Mouse (Mus musculus): ENCODE results near the gene Rptor. TPM values are rescaled to one million over a fixed set of nuclear protein-coding genes. Genes with fewer than 3 reads are reported as not detected.

The Rptor gene
- polyA plus RNA-seq, 1 experiment from 2014 or later = 13.2 TPM

DNA sequence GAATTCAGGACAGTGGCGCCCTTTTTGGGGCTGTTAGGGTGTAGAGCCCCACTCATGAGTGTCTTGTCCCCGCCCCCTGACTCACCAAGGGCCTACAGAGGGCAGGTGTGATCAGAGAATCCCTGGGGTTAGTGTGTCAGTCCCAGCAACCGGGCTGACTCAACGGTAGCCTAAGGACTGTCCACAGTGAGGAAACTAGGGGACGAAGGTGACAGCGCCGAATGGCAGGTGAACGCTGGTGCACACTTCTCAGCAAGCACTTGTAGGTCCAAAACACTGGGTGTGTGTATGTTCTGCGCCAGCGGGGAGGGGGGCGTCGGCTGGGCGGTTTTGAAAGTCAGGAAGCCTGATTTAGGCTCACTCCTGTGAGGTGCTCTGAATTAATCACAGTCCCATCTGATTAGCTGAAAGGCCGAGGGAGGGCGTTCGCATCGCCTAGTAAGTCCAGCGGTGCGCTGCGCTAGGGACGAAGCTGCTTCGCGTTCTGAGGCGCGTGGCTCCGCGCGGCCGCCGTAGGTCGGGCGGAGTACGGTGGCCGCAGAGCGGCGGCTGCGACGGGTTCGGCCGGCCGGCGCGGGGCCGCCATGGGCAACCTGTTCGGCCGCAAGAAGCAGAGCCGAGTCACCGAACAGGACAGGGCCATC is 310.7 kb downstream of the Rptor start, which contains the start of gene Chmp6:
TSS of gene Chmp6 (plus strand) at position 151 of the 644 bp plus-strand sequence.
- H3K36me3 ChIP-seq (ENCODE audit: control insufficient read depth, insufficient read depth, low read length) = peaks cover 21% of the 10 kb centered on the region
- H3K27me3 ChIP-seq (replicated peaks; ENCODE audit: control insufficient read depth, insufficient read depth, low read length) = no peaks in the 10 kb centered on the region
- peak within 1 kb of the TSS; percentile 89 for H3K9ac ChIP-seq (ENCODE audit: low read depth, low read length)
- peak within 1 kb of the TSS; percentile 85 for H3K4me3 ChIP-seq (ENCODE audit: low read depth, low read length)
- H3K4me2 ChIP-seq = peak within 1 kb of the TSS; percentile 98
- peak; percentile 87 for DNase-seq (ENCODE audit: low spot score)
- H3K9me3 ChIP-seq (ENCODE audit: control insufficient read depth, low read length) = no peaks in the 10 kb centered on the region
- peak; percentile 63 for ATAC-seq (replicated peaks; ENCODE audit: low FRiP score)
- peak within 1 kb of the TSS; percentile 66 for H3K27ac ChIP-seq (ENCODE audit: low read depth, low read length)
- WGBS = 1% methylated on average over 48 of the region's 48 CpGs
- peaks cover 34% of the 10 kb centered on the region for H3K4me1 ChIP-seq (replicated peaks; ENCODE audit: control insufficient read depth, insufficient read depth, low read length)

DNA sequence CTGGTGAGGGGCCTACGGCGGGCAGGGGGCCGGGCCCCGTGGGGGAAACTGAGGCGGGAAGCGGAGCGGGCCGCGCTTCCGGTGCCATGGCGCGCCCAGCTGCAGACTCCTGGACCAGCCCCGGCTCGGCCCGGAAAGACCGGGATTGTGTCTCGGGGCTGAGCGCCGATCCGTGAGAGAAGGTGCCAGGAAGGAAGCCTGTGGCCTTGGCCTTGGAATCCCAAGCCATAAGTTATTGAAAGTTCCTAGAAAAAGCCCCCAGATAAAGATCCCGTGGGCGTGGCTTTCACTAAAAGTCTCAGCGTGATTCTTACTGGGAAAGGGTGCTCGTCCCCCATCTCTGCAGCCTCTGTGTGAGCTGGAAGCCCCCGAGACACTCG is 311.2 kb downstream of the Rptor start:
- Histone ChIP-seq H3K36me3 (ENCODE audit: control insufficient read depth, insufficient read depth, low read length) (peaks cover 26% of the 10 kb centered on the region), H3K9me3 (ENCODE audit: control insufficient read depth, low read length) (no peaks in the 10 kb centered on the region), H3K4me1 (replicated peaks; ENCODE audit: control insufficient read depth, insufficient read depth, low read length) (peaks cover 34% of the 10 kb centered on the region), H3K27ac (ENCODE audit: low read depth, low read length) (peak overlapping the region; percentile 66), H3K27me3 (replicated peaks; ENCODE audit: control insufficient read depth, insufficient read depth, low read length) (no peaks in the 10 kb centered on the region), H3K9ac (ENCODE audit: low read depth, low read length) (peak overlapping the region; percentile 89), H3K4me2 (peak overlapping the region; percentile 98), H3K4me3 (ENCODE audit: low read depth, low read length) (peak overlapping the region; percentile 85)
- DNase-seq (ENCODE audit: low spot score) = no peak
- under 1% methylated on average over 26 of the region's 26 CpGs for WGBS
- peak; percentile 24; the same call in 1 of the 2 replicates for ATAC-seq (replicated peaks; ENCODE audit: low FRiP score)

DNA sequence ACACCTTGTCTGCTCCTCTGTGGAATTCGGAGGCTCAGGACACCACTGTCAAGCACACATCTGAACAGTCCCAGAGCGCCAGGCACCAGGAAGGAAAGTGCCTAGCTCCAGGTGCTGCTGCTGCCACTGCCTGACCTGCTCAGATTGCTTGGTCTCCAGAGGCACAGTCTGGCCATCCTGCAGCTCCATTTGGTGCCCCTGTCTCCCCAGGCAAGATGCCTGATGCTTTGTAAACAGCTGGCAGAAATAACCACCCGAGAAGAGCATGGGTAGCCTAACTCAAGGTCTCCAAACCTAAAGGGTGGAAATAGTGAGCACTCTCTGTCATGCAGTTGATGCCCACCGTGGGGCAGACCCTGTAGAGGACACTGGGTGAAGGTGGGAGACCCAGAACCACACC is 311.7 kb downstream of the Rptor start:
- no peak for ATAC-seq (replicated peaks; ENCODE audit: low FRiP score)
- Histone ChIP-seq H3K27ac (ENCODE audit: low read depth, low read length) (peak overlapping the region; percentile 66; the same call in 1 of the 2 replicates), H3K27me3 (replicated peaks; ENCODE audit: control insufficient read depth, insufficient read depth, low read length) (no peaks in the 10 kb centered on the region)

DNA sequence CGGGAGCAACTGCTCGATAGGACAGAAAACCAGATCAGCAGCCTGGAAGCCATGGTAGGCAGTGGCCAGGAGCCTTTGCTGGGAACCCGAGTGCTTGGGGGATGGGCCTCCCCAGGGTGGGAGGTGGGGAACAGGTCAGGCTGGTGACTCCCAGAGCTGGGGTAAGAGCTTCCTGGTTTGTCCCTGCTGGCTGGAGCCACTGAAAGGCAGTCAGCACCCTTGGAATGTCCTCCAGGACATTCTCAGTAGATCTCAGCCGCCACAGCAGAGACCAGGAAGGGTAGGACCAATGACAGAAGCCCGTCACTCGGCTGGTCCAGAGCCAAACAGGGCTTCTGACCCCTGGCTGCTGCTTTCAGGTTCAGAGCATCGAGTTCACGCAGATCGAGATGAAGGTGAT is 313.0 kb downstream of the Rptor start:
- Histone ChIP-seq H3K9ac (ENCODE audit: low read depth, low read length) (0 out of 2 replicates have a peak overlapping the region, but pooled peaks have one; percentile 1), H3K4me2 (peak overlapping the region; percentile 12; the same call in 1 of the 2 replicates), H3K27me3 (replicated peaks; ENCODE audit: control insufficient read depth, insufficient read depth, low read length) (no peaks in the 10 kb centered on the region), H3K4me1 (replicated peaks; ENCODE audit: control insufficient read depth, insufficient read depth, low read length) (peaks cover 26% of the 10 kb centered on the region), H3K27ac (ENCODE audit: low read depth, low read length) (no peak overlapping the region), H3K36me3 (ENCODE audit: control insufficient read depth, insufficient read depth, low read length) (peaks cover 29% of the 10 kb centered on the region), H3K4me3 (ENCODE audit: low read depth, low read length) (peak overlapping the region; percentile 85; the same call in 1 of the 2 replicates), H3K9me3 (ENCODE audit: control insufficient read depth, low read length) (no peaks in the 10 kb centered on the region)
- 83% methylated on average over 9 of the region's 9 CpGs for WGBS
- ATAC-seq (replicated peaks; ENCODE audit: low FRiP score) (no peak), DNase-seq (ENCODE audit: low spot score) (no peak)

More for the DNA sequence above, 311.7 kb downstream of the Rptor start:
- Histone ChIP-seq H3K9ac (ENCODE audit: low read depth, low read length) (peak overlapping the region; percentile 89), H3K36me3 (ENCODE audit: control insufficient read depth, insufficient read depth, low read length) (peaks cover 29% of the 10 kb centered on the region), H3K4me1 (replicated peaks; ENCODE audit: control insufficient read depth, insufficient read depth, low read length) (peaks cover 30% of the 10 kb centered on the region), H3K9me3 (ENCODE audit: control insufficient read depth, low read length) (no peaks in the 10 kb centered on the region), H3K4me3 (ENCODE audit: low read depth, low read length) (peak overlapping the region; percentile 85), H3K4me2 (peak overlapping the region; percentile 98)
- 10% methylated on average over 4 of the region's 4 CpGs for WGBS
- no peak for DNase-seq (ENCODE audit: low spot score)

DNA sequence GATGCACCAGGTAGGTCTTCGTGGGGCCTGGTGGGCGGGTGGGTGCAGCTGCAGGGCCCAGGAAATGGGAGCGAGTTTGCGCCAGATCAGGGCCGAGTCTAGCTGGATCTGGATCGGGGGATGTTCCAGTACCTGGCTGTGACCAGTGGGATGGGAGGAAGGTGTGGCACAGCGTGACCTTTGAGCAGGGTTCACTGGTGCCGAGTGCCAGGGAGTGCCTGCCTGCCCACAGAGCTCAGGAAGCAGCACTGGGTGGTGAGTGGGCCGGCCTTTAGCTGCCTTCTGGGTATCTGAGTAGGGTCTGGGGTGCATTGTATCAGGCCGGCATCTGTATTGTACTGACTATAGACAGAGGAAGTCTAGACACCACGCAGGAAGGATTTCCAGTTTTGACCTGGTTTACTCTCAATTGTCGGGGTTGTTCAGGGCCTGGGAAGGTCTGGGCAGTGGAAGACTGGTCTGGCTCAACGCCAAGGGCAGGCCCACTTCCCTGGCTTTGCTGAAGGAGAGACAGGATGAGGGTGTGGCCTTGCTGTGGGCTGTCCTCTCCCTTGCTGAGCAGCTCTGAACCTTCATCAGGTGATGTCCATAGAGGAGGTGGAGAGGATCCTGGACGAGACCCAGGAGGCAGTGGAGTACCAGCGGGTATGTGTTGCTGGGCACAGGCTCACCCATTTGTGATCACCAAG is 313.5 kb downstream of the Rptor start:
- peaks cover 29% of the 10 kb centered on the region for H3K36me3 ChIP-seq (ENCODE audit: control insufficient read depth, insufficient read depth, low read length)
- no peak overlapping the region for H3K27ac ChIP-seq (ENCODE audit: low read depth, low read length)
- ATAC-seq (replicated peaks; ENCODE audit: low FRiP score) (no peak), DNase-seq (ENCODE audit: low spot score) (no peak)
- peaks cover 26% of the 10 kb centered on the region for H3K4me1 ChIP-seq (replicated peaks; ENCODE audit: control insufficient read depth, insufficient read depth, low read length)
- peak overlapping the region; percentile 9; the same call in 1 of the 2 replicates for H3K4me2 ChIP-seq
- no peak overlapping the region for H3K9ac ChIP-seq (ENCODE audit: low read depth, low read length)
- H3K27me3 ChIP-seq (replicated peaks; ENCODE audit: control insufficient read depth, insufficient read depth, low read length) = no peaks in the 10 kb centered on the region
- H3K4me3 ChIP-seq (ENCODE audit: low read depth, low read length) = no peak overlapping the region
- 84% methylated on average over 15 of the region's 15 CpGs for WGBS
- H3K9me3 ChIP-seq (ENCODE audit: control insufficient read depth, low read length) = no peaks in the 10 kb centered on the region

DNA sequence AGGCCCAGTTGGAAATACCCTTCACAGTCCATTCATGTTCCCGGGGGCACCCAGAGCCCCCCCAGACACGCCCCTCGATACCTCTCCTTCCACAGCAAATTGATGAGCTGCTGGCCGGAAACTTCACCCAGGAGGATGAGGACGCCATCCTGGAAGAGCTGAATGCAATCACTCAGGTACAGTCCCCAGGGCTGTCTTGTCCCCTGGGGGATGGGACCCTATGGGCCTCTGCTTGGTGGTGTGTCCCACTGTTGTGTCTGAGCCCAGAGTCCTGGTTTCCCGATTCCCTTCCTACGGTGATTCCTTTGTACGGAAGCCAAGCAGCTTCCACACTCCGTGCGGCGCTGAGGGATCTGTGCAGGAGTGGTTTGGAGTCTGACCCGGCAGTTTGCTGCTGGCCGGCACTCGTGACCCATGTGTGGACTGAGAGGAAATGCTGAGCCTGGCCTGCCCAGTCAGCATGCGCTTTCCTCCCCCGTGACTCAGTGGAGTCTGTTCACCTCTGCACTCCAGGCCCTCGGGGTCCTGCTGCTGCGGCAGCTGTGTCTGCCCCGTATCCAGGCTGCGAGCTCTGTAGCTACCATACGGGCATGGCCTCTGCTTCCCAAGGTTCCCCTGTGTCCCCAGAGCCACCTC is 314.2 kb downstream of the Rptor start:
- Histone ChIP-seq H3K4me3 (ENCODE audit: low read depth, low read length) (no peak overlapping the region), H3K9me3 (ENCODE audit: control insufficient read depth, low read length) (no peaks in the 10 kb centered on the region), H3K27ac (ENCODE audit: low read depth, low read length) (no peak overlapping the region), H3K9ac (ENCODE audit: low read depth, low read length) (no peak overlapping the region), H3K36me3 (ENCODE audit: control insufficient read depth, insufficient read depth, low read length) (peaks cover 29% of the 10 kb centered on the region), H3K4me2 (no peak overlapping the region), H3K4me1 (replicated peaks; ENCODE audit: control insufficient read depth, insufficient read depth, low read length) (peaks cover 26% of the 10 kb centered on the region), H3K27me3 (replicated peaks; ENCODE audit: control insufficient read depth, insufficient read depth, low read length) (no peaks in the 10 kb centered on the region)
- WGBS = 90% methylated on average over 21 of the region's 21 CpGs
- DNase-seq (ENCODE audit: low spot score) = no peak
- ATAC-seq (replicated peaks; ENCODE audit: low FRiP score) = no peak

DNA sequence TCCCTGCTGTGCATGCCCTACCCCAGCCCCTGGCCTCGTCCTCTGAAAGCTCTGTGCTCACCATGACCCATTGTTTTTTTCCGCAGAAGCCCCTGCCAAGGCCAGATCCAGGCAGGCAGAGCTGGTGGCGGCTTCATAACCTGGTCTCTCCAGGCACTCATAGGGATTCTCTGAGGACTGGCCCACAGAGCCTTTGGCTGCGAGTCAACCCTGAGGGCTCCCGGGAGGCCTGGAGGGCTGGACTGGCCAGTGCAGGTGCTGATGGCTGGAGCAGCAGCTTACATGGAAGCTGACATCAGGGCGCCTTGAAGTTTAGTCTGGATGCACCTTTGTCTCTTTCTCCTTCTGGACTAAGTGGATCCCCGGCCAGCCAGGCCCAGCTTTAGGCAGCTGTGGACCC is 315.8 kb downstream of the Rptor start:
- no peaks in the 10 kb centered on the region for H3K27me3 ChIP-seq (replicated peaks; ENCODE audit: control insufficient read depth, insufficient read depth, low read length)
- H3K4me1 ChIP-seq (replicated peaks; ENCODE audit: control insufficient read depth, insufficient read depth, low read length) = peaks cover 20% of the 10 kb centered on the region
- no peak overlapping the region for H3K4me3 ChIP-seq (ENCODE audit: low read depth, low read length)
- peaks cover 29% of the 10 kb centered on the region for H3K36me3 ChIP-seq (ENCODE audit: control insufficient read depth, insufficient read depth, low read length)
- H3K9ac ChIP-seq (ENCODE audit: low read depth, low read length) = no peak overlapping the region
- no peak overlapping the region for H3K27ac ChIP-seq (ENCODE audit: low read depth, low read length)
- no peak overlapping the region for H3K4me2 ChIP-seq
- no peak for DNase-seq (ENCODE audit: low spot score)
- 91% methylated on average over 7 of the region's 7 CpGs for WGBS
- ATAC-seq (replicated peaks; ENCODE audit: low FRiP score) = no peak
- H3K9me3 ChIP-seq (ENCODE audit: control insufficient read depth, low read length) = no peaks in the 10 kb centered on the region

DNA sequence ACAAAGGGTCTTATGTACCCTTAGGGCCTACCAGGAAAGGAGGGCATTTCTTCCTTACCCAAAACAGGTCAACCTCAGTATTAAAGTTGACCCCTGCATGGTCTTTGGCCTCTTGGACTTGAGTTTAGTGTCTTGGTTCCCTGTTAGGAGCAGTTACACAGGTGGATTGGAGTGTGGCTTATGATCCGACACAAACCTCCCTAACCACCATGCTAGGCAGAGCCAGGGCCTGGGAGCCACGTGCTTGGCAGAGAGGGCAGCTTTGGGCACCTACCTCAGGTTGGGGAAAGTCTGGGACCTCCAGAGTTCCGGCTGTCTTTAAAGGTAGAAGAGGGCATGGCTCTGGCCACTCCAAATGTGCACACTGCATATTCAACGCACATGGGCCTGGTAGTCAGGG is 316.7 kb downstream of the Rptor start:
- H3K4me2 ChIP-seq = no peak overlapping the region
- no peak overlapping the region for H3K9ac ChIP-seq (ENCODE audit: low read depth, low read length)
- ATAC-seq (replicated peaks; ENCODE audit: low FRiP score) (no peak), DNase-seq (ENCODE audit: low spot score) (no peak)
- no peaks in the 10 kb centered on the region for H3K9me3 ChIP-seq (ENCODE audit: control insufficient read depth, low read length)
- no peak overlapping the region for H3K4me3 ChIP-seq (ENCODE audit: low read depth, low read length)
- no peak overlapping the region for H3K27ac ChIP-seq (ENCODE audit: low read depth, low read length)
- 92% methylated on average over 4 of the region's 4 CpGs for WGBS
- H3K36me3 ChIP-seq (ENCODE audit: control insufficient read depth, insufficient read depth, low read length) = peaks cover 29% of the 10 kb centered on the region
- no peaks in the 10 kb centered on the region for H3K27me3 ChIP-seq (replicated peaks; ENCODE audit: control insufficient read depth, insufficient read depth, low read length)
- peaks cover 17% of the 10 kb centered on the region for H3K4me1 ChIP-seq (replicated peaks; ENCODE audit: control insufficient read depth, insufficient read depth, low read length)

Measured in liver, embryonic 11.5 days (tissue).